Mouse (Mus musculus) intestine, embryonic 16.5 days (tissue): ENCODE measurements around the gene Bbc3. TPM values are rescaled to one million over a fixed set of nuclear protein-coding genes. Genes with fewer than 3 reads are reported as not detected.

Experiments
- ATAC-seq: fragments of 200-750 bp; cut with Nextera tagmentation; 2 replicates; pipeline ENCODE4 v1.8.0; 2017; ENCODE audit warnings: moderate TSS enrichment, moderate library complexity
- H3K27ac ChIP-seq: fragments of 300-500 bp; sonication (generic); 2 replicates; pipeline ENCODE4 v1.5.1; 2014; ENCODE audit warnings: mild to moderate bottlenecking, low read length
- H3K27me3 ChIP-seq: fragments of 300-500 bp; sonication (generic); replicated peaks from 2 replicates; pipeline ENCODE4 v1.6.1; 2014; ENCODE audit warnings: low read length, control low read depth, mixed read lengths; ENCODE audit not compliant: control insufficient read depth, insufficient read depth
- H3K36me3 ChIP-seq: fragments of 300-500 bp; sonication (generic); 2 replicates; pipeline ENCODE4 v1.6.1; 2014; ENCODE audit warnings: low read length, control low read depth; ENCODE audit not compliant: control insufficient read depth, insufficient read depth
- H3K4me1 ChIP-seq: fragments of 300-500 bp; sonication (generic); 2 replicates; pipeline ENCODE4 v1.6.1; 2014; ENCODE audit warnings: low read length, control low read depth, mixed read lengths; ENCODE audit not compliant: control insufficient read depth, insufficient read depth
- H3K4me2 ChIP-seq: fragments of 300-500 bp; sonication (generic); 2 replicates; pipeline ENCODE4 v1.6.1; 2014; ENCODE audit warnings: low read depth, low read length, control low read depth
- H3K4me3 ChIP-seq: fragments of 300-500 bp; sonication (generic); 2 replicates; pipeline ENCODE4 v1.5.1; 2014; ENCODE audit warnings: mild to moderate bottlenecking, low read length
- H3K9ac ChIP-seq: fragments of 300-500 bp; sonication (generic); 2 replicates; pipeline ENCODE4 v1.6.1; 2014; ENCODE audit warnings: low read depth, low read length
- H3K9me3 ChIP-seq: fragments of 300-500 bp; sonication (generic); 2 replicates; pipeline ENCODE4 v1.6.1; 2016; ENCODE audit warnings: low read length, control low read depth; ENCODE audit not compliant: control insufficient read depth
- WGBS: fragments of 180-500 bp; shearing (Covaris S2); extraction: QIAGEN DNeasy Blood & Tissue Kit; methylation state at CpG from one replicate; pipeline ENCODE4 v1.1.7; 2014; 5-methylcytosine and 5-hydroxymethylcytosine counted together
- polyA plus RNA-seq: library from polyadenylated mRNA; unstranded; fragments of >200 nt; fragmentation: Nextera tagmentation; extraction: Ambion mirVana; gene quantifications from 2 replicates; pipeline ENCODE4 v1.2.1, GENCODE M21; 2015

Bbc3 gene
- polyA plus RNA-seq, 1 experiment from 2014 or later, result 6.2 TPM

- peaks cover 11% of the 10 kb centered on the region for H3K36me3 ChIP-seq
- peak within 1 kb of the TSS; percentile 71 for H3K4me3 ChIP-seq
- under 1% methylated on average over 66 of the region's 70 CpGs for WGBS
- peak within 1 kb of the TSS; percentile 86 for H3K9ac ChIP-seq
- H3K4me2 ChIP-seq, result peak within 1 kb of the TSS; percentile 79
- peak; percentile 91 for ATAC-seq
- no peaks in the 10 kb centered on the region for H3K9me3 ChIP-seq
- no peaks in the 10 kb centered on the region for H3K27me3 ChIP-seq
- peaks cover 8% of the 10 kb centered on the region for H3K4me1 ChIP-seq
- peak within 1 kb of the TSS; percentile 98 for H3K27ac ChIP-seq
Observed at GRCm38 (mm10) chr7:16286026-16286961, 21.9 kb upstream of the Bbc3 start, which contains the start of gene Ccdc9. Gene Ccdc9 (minus strand): TSS chr7:16286795.

GRCm38 (mm10) chr7:16287016-16287415, 21.2 kb upstream of the Bbc3 start:
- no peak for ATAC-seq
- 82% methylated on average over 2 of the region's 2 CpGs for WGBS
- Histone ChIP-seq H3K27ac (peak overlapping the region; percentile 98; the same call in 1 of the 2 replicates), H3K4me1 (peaks cover 8% of the 10 kb centered on the region), H3K27me3 (no peaks in the 10 kb centered on the region), H3K36me3 (peaks cover 11% of the 10 kb centered on the region), H3K9ac (peak overlapping the region; percentile 86), H3K4me3 (peak overlapping the region; percentile 71), H3K9me3 (no peaks in the 10 kb centered on the region), H3K4me2 (peak overlapping the region; percentile 79)

GRCm38 (mm10) chr7:16287791-16288190, 20.4 kb upstream of the Bbc3 start:
- 81% methylated on average over 1 of the region's 1 CpGs for WGBS

GRCm38 (mm10) chr7:16294346-16294745, 13.8 kb upstream of the Bbc3 start:
- H3K4me2 ChIP-seq, result peak overlapping the region; percentile 73
- H3K36me3 ChIP-seq, result no peaks in the 10 kb centered on the region
- no peaks in the 10 kb centered on the region for H3K27me3 ChIP-seq
- peak overlapping the region; percentile 90; the same call in 1 of the 2 replicates for H3K27ac ChIP-seq
- peak overlapping the region; percentile 52 for H3K4me3 ChIP-seq
- H3K9me3 ChIP-seq, result no peaks in the 10 kb centered on the region
- peak; percentile 52 for ATAC-seq
- H3K9ac ChIP-seq, result peak overlapping the region; percentile 68
- H3K4me1 ChIP-seq, result peaks cover 17% of the 10 kb centered on the region
- WGBS, result 29% methylated on average over 4 of the region's 4 CpGs

More at GRCm38 (mm10) chr7:16287791-16288190, 20.4 kb upstream of the Bbc3 start:
- H3K27ac ChIP-seq, result no peak overlapping the region
- H3K4me1 ChIP-seq, result peaks cover 8% of the 10 kb centered on the region
- H3K36me3 ChIP-seq, result peaks cover 6% of the 10 kb centered on the region; the same call in 1 of the 2 replicates
- no peak overlapping the region for H3K4me3 ChIP-seq
- no peaks in the 10 kb centered on the region for H3K27me3 ChIP-seq
- ATAC-seq, result no peak
- no peaks in the 10 kb centered on the region for H3K9me3 ChIP-seq
- H3K4me2 ChIP-seq, result no peak overlapping the region
- no peak overlapping the region for H3K9ac ChIP-seq

DNA sequence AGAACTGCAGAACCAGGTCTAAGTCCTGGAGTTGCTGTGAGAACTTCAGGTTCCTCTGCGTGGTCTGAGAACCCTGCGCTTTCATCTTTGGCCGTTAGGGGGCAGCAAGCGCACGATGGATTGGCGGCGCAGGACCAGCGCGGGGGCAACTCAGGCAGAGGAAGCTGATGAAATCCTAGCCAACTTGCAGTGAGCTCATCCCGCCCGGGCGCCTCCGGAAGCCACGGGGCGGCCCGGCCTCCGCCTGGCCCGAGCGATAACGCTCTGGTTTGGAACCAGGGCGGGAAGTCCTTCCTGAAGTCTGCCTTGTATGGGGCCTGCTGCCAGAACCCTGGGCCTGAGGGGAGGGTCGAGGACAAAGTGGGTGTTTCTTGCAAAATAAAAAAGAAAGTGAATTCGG, 13.4 kb upstream of the Bbc3 start:
- WGBS, result 0% methylated on average over 23 of the region's 23 CpGs
- peak; percentile 83 for ATAC-seq
- Histone ChIP-seq H3K27me3 (no peaks in the 10 kb centered on the region; the same call in 1 of the 2 replicates), H3K27ac (peak overlapping the region; percentile 90), H3K4me2 (peak overlapping the region; percentile 73), H3K4me3 (peak overlapping the region; percentile 52), H3K9ac (peak overlapping the region; percentile 68), H3K9me3 (no peaks in the 10 kb centered on the region), H3K4me1 (peaks cover 21% of the 10 kb centered on the region), H3K36me3 (no peaks in the 10 kb centered on the region)

- H3K27ac ChIP-seq, result peak overlapping the region; percentile 90
- peaks cover 24% of the 10 kb centered on the region for H3K4me1 ChIP-seq
- H3K9ac ChIP-seq, result peak overlapping the region; percentile 68
- peak; percentile 74 for ATAC-seq
- H3K4me3 ChIP-seq, result peak overlapping the region; percentile 52
- H3K36me3 ChIP-seq, result no peaks in the 10 kb centered on the region
- no peaks in the 10 kb centered on the region; the same call in 1 of the 2 replicates for H3K27me3 ChIP-seq
- H3K9me3 ChIP-seq, result no peaks in the 10 kb centered on the region
- peak overlapping the region; percentile 73 for H3K4me2 ChIP-seq
- 2% methylated on average over 41 of the region's 41 CpGs for WGBS
Observed at GRCm38 (mm10) chr7:16295321-16295900, 12.8 kb upstream of the Bbc3 start.

DNA sequence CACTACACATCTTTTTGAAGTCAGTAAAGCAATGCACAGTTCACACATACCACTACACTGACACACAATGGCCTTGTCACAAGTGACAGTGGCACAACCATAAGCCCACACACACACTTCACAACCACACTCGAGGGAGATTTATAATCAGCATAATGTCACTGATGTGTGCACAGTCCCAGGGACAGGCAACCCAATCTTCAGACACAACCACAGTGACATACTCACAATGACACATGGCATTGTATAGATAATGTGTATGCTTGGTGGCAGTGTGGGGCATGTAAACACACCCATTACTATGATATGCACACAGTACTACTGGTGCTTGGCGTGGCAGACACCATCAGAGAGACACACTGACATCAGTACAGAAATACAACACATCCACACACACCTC, 12.0 kb upstream of the Bbc3 start:
- Histone ChIP-seq H3K4me2 (peak overlapping the region; percentile 73), H3K36me3 (no peaks in the 10 kb centered on the region), H3K9me3 (no peaks in the 10 kb centered on the region), H3K9ac (0 out of 2 replicates have a peak overlapping the region, but pooled peaks have one; percentile 65), H3K4me3 (0 out of 2 replicates have a peak overlapping the region, but pooled peaks have one; percentile 41), H3K4me1 (peaks cover 24% of the 10 kb centered on the region), H3K27me3 (no peaks in the 10 kb centered on the region; the same call in 1 of the 2 replicates), H3K27ac (peak overlapping the region; percentile 74)
- no peak for ATAC-seq
- 32% methylated on average over 2 of the region's 2 CpGs for WGBS

DNA sequence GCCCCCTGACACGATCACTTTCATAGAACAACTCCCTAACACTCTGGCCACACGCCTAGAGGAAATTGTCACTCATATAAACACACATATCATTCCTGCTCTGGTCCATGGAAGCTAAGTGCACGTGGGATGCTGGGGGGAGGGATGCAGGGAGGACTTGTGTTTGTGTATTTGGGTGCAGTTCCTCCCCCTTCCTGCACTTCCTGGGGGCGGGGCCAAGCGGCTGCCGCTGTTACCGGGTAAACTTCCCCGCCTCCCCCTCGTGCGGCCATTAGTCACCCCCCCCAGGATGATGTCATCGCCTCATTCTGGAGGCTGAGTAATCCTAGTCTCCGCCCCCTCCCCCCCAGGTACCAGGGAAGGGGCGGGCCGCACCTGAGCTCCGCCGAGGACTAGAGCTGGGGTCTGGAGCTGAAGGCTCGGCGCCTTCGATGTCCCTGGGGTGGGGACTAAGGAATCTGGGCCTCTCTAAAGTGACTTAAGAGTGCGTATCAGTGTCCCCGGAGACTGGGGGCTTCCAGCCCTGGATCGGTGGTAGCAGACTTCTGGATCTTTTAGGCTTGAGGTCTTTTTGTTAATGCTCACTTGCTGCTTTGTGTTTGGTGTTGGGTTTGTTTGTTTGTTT, 11.3 kb upstream of the Bbc3 start:
- ATAC-seq, result peak; percentile 18
- Histone ChIP-seq H3K27me3 (no peaks in the 10 kb centered on the region; the same call in 1 of the 2 replicates), H3K4me1 (peaks cover 24% of the 10 kb centered on the region), H3K9me3 (no peaks in the 10 kb centered on the region), H3K4me2 (peak overlapping the region; percentile 72), H3K36me3 (no peaks in the 10 kb centered on the region), H3K27ac (peak overlapping the region; percentile 76), H3K9ac (peak overlapping the region; percentile 65), H3K4me3 (peak overlapping the region; percentile 41)
- WGBS, result 2% methylated on average over 20 of the region's 22 CpGs

DNA sequence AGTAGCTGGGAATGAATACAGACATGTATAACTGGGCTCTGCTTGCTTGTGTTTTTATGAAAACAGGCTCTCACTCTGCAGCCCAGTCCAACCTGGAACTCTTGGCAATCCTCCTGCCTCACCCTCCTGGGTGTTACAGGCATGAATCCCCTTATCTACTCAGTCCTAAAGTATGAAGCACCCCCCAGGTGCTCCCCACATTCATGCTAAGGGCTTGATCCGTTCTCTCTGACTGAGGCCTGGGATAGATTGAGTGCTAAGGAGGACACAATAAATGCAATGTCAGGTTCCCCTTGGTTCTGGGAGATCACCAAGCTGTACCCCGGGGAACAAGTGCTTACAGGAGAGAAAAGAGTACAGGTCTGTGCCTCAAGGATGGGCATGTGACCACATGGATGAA, 10.6 kb upstream of the Bbc3 start:
- ATAC-seq, result no peak
- no peaks in the 10 kb centered on the region; the same call in 1 of the 2 replicates for H3K27me3 ChIP-seq
- 59% methylated on average over 2 of the region's 2 CpGs for WGBS
- no peak overlapping the region for H3K27ac ChIP-seq
- H3K4me2 ChIP-seq, result no peak overlapping the region
- H3K4me3 ChIP-seq, result no peak overlapping the region
- no peak overlapping the region for H3K9ac ChIP-seq
- H3K9me3 ChIP-seq, result no peaks in the 10 kb centered on the region
- H3K36me3 ChIP-seq, result no peaks in the 10 kb centered on the region
- H3K4me1 ChIP-seq, result peaks cover 24% of the 10 kb centered on the region
